Mouse (Mus musculus) testis, adult 2 months (tissue): ENCODE data around the gene Fank1.

ENCODE experiments used
- CTCF ChIP-seq: fragments of 200-500 bp; IDR thresholded peaks from 2 replicates; pipeline ENCODE4 v1.5.1; 2012; ENCODE audit warnings: low read depth, mild to moderate bottlenecking, inconsistent platforms, low read length, moderate library complexity; ENCODE audit not compliant: control insufficient read depth, insufficient read depth, insufficient replicate concordance
- POLR2A ChIP-seq: fragments of 200-500 bp; IDR thresholded peaks from 2 replicates; pipeline ENCODE4 v1.6.1; 2012; ENCODE audit warnings: low read depth, mild to moderate bottlenecking, inconsistent platforms, low read length, moderate library complexity; ENCODE audit not compliant: control insufficient read depth

DNA sequence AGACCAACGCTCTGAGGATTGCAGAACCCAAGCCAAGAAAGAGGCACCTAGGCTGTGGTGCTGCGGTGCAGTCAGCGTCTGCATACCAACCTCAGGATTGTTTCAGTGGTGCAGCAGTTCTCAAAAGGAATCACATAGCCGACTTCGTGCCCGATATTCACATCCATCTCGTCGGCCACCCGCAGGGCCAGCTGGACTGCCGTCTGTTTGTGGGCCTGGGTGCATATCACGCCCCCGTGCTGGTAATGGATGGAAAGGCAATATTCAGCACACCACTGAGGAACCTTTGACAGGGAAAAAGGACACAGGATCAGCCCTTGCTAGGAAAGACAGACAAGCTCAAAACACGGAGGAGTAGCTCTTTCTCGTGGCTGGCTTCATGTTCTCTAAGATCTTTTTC is 27.9 kb upstream of the Fank1 start:
- TF ChIP-seq CTCF (no peak), POLR2A (no peak)
